Mouse (Mus musculus) kidney, adult 9 months (tissue): ENCODE measurements around the gene Gm11084.
A peak's percentile ranks its signal among the peaks of the same experiment; 100 is the strongest.
"Not testable (repeated sequence)": the region's sequence is repeated elsewhere in the genome, so short reads cannot be mapped to it uniquely, and the experiment has no call there.

ENCODE experiments used
- DNase-seq: peaks from one replicate; pipeline ENCODE4 v3.0.0; 2022

The Gm11084 gene

GRCm38 (mm10) chr2:72986616-72987015 lies at the start of gene Gm11084:
Gene Gm11084 (minus strand): TSS chr2:72986716.
- DNase-seq, result no peak

DNA sequence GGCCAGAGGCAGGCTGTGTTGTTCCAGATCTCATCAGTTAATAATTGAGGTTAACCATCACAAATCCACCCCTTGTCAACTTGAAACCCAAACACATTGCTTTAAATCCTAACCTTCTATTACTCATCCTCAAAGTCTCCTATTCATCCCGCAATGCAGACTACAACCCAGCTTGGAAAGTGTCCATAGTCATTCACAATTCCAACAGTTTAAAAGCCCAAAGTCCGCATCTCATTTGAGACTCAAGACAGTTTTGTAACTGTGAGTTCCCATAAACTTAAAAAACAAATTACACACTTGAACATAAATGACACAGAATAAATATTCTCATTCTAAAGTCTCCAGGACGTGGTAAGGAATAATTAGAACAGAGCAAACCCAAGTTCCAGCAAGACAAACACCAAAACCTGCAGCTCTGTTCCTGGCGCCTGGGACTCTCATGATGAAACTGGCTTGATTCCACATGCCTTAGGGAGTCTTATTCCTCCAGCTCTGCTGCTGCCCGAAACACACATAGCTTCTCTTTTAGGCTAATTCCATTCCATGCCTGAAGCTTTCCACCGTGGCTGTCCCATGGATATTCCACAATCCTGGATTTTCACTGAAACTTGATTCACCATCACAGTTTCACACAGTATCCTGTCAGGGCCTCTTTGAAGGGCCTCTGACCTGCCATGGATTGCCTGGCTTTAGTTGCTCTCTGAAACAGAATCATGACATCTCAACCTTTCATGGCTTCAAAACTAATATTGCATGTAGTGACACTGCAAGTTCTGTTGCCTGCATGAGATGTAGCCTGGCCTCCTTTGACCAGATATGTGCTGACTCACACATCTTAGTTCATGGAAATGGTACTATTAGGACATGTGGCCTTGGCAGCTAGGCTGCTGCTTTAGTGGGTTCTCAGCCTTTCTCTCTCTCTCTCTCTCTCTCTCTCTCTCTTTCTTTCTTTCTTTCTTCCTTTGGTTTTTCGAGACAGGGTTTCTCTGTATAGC lies 44.8 kb upstream of the Gm11084 start:
- DNase-seq, result no peak

- DNase-seq, result no peak
These were observed 43.3 kb upstream of the Gm11084 start for GRCm38 (mm10) chr2:73029846-73030245.

DNA sequence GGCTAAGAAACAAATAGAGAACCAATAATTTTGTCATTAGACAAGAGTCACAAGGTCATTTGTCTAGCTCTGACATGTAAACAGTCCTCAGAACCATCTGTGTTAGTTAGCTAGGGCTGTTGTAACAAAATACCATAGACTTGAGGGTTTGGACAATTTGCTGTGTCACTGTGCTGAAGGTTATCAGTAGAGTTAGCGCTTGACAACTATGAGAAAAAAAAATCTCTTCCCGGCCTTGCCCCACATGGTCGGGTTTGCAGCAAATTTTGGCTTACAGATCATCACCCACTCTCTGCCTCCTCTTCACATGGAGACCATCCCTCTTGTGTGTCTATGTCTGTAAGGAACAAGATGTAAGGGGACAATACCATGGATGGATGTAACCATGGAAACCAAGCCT lies 41.5 kb upstream of the Gm11084 start:
- no peak for DNase-seq

- DNase-seq, result no peak
These were observed 40.6 kb upstream of the Gm11084 start for GRCm38 (mm10) chr2:73027126-73027525.

DNA sequence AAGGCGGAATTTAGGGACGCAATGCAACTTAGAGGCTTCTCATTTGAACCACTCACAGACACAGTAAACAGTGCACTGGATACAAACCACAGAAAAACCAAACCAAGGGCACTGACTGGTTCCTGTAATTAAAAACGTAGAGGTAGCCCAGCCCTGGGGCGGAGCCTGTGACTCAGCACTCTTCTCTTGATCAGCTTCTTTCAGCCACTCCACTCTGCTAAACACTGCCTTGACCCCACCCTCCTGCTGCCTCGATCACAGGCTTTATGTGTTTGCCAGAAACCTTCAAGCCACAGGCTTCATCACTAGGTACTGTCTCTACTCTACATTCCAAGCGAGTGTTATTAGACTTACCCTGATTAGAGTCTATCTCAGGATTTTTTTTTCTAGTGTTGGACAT lies 37.3 kb upstream of the Gm11084 start:
- DNase-seq, result no peak

DNA sequence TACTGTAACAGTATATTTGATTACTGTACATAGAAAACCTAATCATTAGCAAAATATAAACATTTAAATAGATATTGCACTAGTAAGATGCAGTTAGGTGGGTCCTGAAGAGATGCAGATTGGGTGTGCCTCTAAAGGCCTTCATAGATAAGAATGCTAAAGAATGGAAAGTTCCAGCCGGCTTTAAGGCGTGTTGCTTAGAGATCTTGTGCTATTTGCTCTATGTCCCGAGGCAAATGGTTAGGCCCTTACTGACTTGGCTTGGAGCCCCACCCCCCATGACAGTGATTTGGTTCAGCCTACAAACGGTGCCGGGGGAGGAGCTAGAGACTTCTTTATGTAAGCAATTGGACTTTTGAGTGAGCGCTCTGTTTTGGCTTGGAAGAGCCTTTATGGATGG lies 34.5 kb upstream of the Gm11084 start:
- no peak for DNase-seq

DNA sequence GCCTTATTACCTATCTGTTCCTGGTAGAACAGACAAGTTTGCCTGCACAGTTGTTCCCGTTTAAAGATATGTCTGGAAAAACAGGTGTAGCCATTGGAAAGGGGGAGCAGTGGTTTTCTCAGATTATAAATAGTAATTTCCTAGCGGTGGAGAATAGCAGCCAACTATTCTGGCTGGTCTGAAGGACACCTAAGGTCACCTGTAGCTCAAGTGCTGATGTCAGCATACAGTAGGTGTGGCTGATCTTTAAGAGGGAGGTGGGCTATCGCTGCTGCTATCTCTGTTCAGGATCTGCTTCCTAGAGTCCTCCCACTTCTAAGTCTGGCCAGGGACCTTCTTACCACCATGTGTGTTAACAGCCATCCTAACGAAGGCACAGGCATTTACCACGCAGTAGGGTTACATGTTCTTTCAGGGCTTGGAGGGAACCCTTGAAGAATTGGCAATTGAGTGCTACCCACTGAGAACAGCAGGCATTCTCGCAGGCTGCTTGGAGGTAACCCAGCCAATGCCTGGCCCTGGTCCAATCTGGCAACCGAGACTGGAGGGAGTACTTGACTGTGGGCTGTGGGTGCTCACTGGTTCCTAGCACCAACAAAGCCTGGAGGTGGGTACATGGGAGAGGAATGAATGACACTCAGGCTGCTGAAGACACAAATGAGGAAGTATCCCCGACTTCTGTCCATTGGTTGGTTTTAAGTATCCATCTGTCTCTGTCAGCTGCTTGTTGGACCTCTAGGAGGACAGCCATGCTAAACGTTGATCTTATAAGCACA lies 33.0 kb upstream of the Gm11084 start:
- DNase-seq, result peak; percentile 16

- DNase-seq, result not testable (repeated sequence)
These were observed 27.5 kb upstream of the Gm11084 start for GRCm38 (mm10) chr2:73014063-73014462.

GRCm38 (mm10) chr2:73012636-73013035 lies 26.1 kb upstream of the Gm11084 start:
- DNase-seq, result no peak

GRCm38 (mm10) chr2:73007472-73007871 lies 21.0 kb upstream of the Gm11084 start:
- no peak for DNase-seq

DNA sequence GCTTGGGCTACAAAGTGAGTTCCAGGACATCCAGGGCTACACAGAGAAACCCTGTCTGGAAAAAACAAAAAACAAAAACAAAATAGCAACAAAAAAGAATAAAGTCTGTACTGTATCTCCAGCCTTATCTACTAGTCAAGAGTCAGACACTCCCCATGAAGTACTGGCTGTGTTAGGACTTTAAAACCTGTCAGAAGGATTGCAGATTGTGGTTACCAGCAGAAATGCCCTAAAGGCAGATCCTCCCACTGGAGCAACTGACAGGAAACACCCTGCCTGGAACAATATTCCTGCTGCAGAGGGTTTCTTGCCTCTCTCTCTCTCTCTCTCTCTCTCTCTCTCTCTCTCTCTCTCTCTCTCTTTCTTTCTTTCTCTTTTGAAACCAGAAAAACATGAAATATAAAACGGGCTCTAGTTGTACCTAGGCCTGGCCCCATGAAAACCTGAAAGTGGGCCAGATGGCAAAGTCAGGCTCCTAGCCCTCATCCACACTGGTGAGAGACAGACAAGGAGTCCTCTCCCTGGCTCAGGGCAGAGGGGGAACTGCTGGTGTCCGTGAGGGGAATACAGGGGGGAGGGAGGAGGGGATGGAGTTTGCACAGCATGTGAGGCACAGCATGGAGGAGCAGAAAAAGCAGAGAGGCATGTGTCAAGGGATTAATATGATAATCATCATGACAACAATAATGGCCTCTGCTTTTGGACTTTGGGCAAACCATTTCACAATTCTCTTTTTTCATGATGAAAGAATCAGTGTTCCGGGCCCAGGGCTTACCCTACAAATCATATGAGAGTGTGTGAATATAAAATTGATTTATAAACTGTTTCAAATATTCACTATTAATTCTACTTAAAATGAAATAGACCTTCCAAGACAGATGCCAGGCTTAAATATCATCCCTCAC lies 19.3 kb upstream of the Gm11084 start:
- no peak for DNase-seq

DNA sequence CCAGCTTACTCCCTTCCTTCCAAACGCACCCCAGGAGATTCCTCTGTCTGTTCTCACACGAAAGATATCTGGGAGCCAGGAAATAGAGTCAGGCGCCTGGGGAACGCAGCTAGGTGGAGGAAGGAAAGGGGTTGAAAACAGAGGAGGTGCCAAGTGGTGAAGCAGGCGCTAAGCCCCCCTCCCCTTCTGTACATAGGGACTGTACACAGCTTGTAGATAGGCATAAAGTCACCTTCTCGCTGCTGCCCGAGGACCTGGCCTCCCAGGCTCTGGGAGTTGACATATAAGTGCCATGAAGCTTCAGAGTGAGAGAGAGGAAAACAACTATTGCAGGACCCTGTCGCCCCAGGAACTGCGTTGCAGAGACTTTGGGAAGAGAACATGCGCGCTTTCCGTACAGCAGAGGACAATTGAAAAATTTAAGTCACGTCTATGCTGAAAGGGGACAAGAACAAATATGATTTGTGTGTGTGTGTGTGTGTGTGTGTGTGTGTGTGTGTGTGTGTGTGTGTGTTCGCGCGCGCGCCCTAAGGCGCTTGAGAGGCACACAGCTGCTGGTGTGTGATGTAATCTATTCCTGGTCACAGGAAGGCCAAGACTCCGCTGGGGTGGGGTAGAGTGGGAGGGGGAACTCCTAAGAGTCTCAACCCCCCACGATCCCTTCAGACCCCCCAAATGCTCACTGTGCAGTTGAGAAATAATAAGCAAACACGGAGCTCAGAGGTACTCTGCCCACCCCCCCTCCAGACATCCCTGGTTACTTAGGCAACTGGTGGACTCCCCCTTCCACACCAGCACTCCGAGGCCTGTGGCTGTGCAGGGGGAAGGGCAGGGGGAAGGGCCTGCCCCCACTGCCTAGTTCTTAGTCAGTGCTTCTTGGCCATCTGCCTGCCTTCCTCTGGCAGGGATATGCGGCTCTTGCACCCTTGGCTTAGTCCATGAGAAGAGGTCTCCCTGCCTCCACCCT lies 17.5 kb upstream of the Gm11084 start:
- DNase-seq, result peak; percentile 58

GRCm38 (mm10) chr2:73003049-73003448 lies 16.5 kb upstream of the Gm11084 start:
- DNase-seq, result peak; percentile 28

DNA sequence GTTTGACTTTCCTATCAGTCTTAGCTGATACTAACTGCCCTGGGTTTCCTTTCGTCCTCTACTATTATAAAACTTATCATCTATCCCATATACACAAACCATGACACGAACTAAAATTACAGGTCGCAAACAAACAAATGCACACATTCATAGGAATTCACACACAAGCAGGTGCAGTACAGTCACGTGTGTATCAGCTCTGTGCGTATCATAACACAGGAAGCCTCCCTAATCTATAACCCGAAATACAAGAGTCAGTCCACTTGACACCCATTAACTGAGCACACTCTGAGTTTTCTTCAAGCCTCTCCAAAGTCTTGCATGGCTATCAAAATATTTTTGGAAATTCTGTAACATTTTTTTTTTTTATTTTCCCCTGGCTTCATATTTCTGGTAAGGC lies 15.9 kb upstream of the Gm11084 start:
- no peak for DNase-seq

GRCm38 (mm10) chr2:73001994-73002393 lies 15.5 kb upstream of the Gm11084 start:
- DNase-seq, result no peak

- no peak for DNase-seq
These were observed 13.7 kb upstream of the Gm11084 start for GRCm38 (mm10) chr2:73000194-73000593.

- DNase-seq, result no peak
These were observed 11.1 kb upstream of the Gm11084 start for GRCm38 (mm10) chr2:72997586-72997985.

DNA sequence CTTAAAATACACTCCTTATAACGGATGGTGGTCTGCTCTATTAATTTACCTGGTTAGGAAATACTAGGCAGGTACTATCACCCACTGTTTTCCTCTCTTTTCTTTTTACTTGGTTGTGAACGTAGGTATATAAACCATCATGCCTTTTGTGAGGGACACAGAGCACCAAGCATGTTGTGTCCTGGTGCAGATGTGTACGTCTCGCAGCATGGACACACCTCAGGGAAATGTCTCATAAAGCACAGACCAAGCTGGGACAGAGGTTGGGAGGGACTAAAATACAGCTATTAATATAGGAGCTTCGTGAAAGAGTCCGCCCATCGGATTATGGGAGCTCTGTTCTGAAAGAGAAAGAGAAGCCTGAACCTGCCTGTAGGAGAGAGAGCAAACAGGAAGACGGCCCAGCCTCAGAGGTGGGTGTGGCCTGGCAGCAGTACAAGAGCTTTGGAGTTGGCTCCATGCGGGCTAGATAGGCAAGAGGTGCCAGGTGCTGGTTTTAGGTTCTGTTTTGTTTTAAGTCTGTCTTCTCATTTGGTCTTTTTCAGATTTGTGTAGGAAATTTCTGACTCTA lies 10.4 kb upstream of the Gm11084 start:
- DNase-seq, result peak; percentile 52

DNA sequence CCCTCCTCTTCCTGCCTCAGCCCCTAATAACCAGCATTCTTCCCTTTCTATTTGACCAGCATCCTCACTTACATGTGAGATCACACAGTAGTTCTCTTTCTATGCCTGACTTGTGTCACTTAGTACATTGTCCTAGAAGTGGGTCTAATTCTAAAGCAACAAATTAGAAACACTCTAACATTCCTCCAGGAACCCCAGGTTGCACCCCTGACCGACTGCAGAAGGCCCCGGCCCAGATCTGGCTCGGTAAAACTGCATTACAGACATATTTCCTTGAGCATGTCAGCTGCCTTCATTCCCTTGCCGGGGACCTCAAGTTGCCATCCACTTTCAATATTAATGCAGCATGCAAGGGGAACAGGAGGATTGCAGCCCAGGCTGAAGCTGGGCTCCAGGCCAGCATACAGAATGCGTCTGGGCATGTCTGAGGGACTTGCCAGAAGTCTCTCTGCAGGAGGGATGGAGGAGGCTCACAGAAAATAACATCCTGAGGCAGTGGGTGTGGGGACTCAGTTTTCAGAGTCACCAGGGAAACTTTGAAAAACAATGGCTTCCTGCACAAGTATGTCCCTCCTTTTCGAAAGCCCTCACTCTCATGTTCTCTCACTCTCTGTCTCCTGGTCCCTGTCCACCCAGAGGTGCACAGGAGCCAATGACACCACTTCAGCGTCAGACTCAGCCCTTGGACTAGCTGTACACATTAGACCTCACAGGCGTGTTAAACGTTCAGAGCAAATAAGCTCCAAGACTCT lies 9.0 kb upstream of the Gm11084 start:
- DNase-seq, result peak; percentile 41
